Mouse (Mus musculus) hindbrain, embryonic 13.5 days (tissue): ENCODE data around the gene Barhl2. TPM values are rescaled to one million over a fixed set of nuclear protein-coding genes. Genes with fewer than 3 reads are reported as not detected.

Experiments used
- ATAC-seq: fragments of 200-750 bp; cut with Nextera tagmentation; 2 replicates; pipeline ENCODE4 v1.8.0; 2017; ENCODE audit warnings: moderate TSS enrichment; ENCODE audit not compliant: low FRiP score
- H3K27ac ChIP-seq: fragments of 300-500 bp; sonication (generic); 2 replicates; pipeline ENCODE4 v1.5.1; 2015; ENCODE audit warnings: inconsistent platforms, mild to moderate bottlenecking, moderate library complexity
- H3K27me3 ChIP-seq: fragments of 300-500 bp; sonication (generic); 2 replicates; pipeline ENCODE4 v1.6.1; 2015; ENCODE audit warnings: mild to moderate bottlenecking, inconsistent platforms
- H3K36me3 ChIP-seq: fragments of 300-500 bp; sonication (generic); 2 replicates; pipeline ENCODE4 v1.6.1; 2015; ENCODE audit warnings: mild to moderate bottlenecking, inconsistent platforms
- H3K4me1 ChIP-seq: fragments of 300-500 bp; sonication (generic); replicated peaks from 2 replicates; pipeline ENCODE4 v1.6.1; 2015; ENCODE audit warnings: inconsistent platforms
- H3K4me2 ChIP-seq: fragments of 300-500 bp; sonication (generic); 2 replicates; pipeline ENCODE4 v1.6.1; 2015; ENCODE audit warnings: inconsistent platforms, mild to moderate bottlenecking, moderate library complexity
- H3K4me3 ChIP-seq: fragments of 300-500 bp; sonication (generic); 2 replicates; pipeline ENCODE4 v1.5.1; 2015; ENCODE audit warnings: mild to moderate bottlenecking, inconsistent platforms
- H3K9ac ChIP-seq: fragments of 300-500 bp; sonication (generic); 2 replicates; pipeline ENCODE4 v1.6.1; 2015; ENCODE audit warnings: mild to moderate bottlenecking, inconsistent platforms
- H3K9me3 ChIP-seq: fragments of 300-500 bp; sonication (generic); 2 replicates; pipeline ENCODE4 v1.6.1; 2016; ENCODE audit warnings: inconsistent platforms
- WGBS: fragments of 180-500 bp; shearing (Covaris S2); methylation state at CpG from one replicate; pipeline ENCODE4 v1.1.7; 2015; 5-methylcytosine and 5-hydroxymethylcytosine counted together
- polyA plus RNA-seq: library from polyadenylated mRNA; unstranded; fragments of >200 nt; fragmentation: Nextera tagmentation; extraction: Ambion mirVana; gene quantifications from 2 replicates; pipeline ENCODE4 v1.2.1, GENCODE M21; 2015

Gene Barhl2
- polyA plus RNA-seq, 1 experiment from 2014 or later: 1.9 TPM

DNA sequence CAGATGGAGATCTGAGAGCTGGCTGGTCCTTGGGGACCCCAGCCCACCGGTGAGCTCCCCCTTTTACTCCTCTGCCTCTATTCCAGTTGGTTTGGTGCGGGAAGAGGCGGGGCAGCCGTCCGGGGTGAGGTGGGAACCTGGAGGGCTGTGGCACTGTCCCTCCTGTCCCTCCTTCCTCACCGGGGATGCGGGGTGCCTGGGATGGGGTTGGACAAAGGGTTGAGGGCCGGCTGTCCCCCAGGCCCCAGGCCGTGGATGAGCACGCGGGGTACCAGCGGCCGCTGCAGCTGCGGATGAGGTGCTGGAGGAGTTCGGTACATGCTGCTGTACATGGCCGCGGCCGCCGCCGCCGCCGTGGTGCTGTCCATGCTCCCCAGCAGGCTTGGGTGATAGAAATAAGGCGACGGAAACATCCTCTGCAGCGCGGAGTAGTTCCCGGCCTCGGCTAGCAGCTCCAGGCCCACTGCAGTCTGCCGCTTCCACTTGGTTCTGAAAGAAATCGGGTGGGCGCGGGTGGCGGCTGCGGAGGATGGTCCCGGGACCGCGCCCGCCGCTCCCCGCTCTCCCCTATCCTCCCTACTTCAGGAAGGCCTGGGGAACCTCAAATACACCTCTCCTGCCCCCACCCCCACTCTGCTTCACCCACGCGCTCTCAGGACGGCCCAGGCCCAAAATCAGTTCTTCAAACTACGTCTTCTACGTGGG, 4.6 kb downstream of the Barhl2 start:
- Histone ChIP-seq H3K9me3 (no peaks in the 10 kb centered on the region), H3K4me1 (peaks cover 23% of the 10 kb centered on the region), H3K27me3 (peaks cover 90% of the 10 kb centered on the region), H3K4me2 (peak overlapping the region; percentile 27), H3K27ac (peak overlapping the region; percentile 35; the same call in 1 of the 2 replicates), H3K36me3 (no peaks in the 10 kb centered on the region), H3K4me3 (peak overlapping the region; percentile 28), H3K9ac (peak overlapping the region; percentile 39; the same call in 1 of the 2 replicates)
- 0 out of 2 replicates have a peak, but pooled peaks have one; percentile 37 for ATAC-seq
- WGBS: under 1% methylated on average over 45 of the region's 45 CpGs

DNA sequence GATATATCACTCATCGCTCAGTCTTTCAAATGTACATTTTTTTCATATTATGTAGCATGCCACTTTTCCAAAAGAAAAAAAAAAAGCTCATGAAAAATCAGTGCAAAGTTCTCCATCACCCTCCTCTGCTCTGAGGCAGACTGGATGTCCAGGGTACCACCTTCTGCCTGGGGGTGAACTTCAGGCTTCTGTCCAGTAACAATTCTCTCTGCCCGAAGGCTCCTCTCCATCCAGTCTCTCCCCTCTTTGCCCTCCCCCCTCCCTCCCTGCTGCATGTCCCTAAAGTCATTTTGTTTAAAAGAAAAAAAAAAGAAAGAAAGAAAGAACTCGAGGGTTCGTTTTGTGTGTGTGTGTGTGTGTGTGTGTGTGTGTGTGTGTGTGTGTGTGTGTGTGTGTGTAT, 5.3 kb downstream of the Barhl2 start:
- no peak overlapping the region for H3K4me3 ChIP-seq
- H3K9me3 ChIP-seq: no peaks in the 10 kb centered on the region
- no peak overlapping the region for H3K27ac ChIP-seq
- H3K27me3 ChIP-seq: peaks cover 91% of the 10 kb centered on the region
- H3K4me2 ChIP-seq: no peak overlapping the region
- H3K36me3 ChIP-seq: no peaks in the 10 kb centered on the region
- H3K9ac ChIP-seq: no peak overlapping the region
- no peak for ATAC-seq
- WGBS: 3% methylated on average over 4 of the region's 4 CpGs
- peaks cover 20% of the 10 kb centered on the region for H3K4me1 ChIP-seq

DNA sequence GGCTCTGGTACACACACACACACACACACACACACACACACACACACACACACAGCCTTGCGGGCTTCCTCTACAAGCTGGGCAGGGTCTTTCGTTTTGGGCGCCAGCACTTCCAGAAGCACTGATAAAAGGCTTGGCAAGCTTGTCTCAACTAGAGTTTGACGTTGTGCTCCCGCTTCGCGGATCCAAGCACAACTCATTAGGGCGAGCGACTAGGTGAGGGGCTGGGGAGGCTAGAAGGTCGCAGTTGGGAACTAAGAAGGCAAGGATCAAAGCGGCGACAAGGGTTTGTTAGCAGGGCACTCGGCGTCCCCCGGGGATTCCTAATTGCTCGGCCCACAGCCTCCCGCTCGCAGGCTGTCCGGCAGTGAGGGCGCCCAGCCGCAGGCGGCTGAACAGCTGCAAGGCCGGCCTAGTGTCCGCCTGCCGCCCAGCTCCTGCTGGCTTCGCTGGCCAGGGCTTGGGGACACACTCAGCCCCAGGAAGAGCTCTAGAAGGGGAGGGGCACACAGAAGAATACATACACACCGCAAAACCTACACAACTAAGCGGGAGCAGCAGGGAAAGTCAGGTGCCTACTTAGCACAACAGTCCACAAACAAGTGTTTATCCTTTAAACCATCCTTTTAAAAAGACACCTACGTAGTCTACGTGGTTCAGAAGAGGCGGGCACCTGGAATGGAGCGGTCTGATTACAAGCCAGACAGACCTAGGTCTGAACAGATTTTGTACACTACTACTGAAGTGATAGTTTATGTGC, 6.1 kb downstream of the Barhl2 start:
- Histone ChIP-seq H3K27me3 (peaks cover 92% of the 10 kb centered on the region), H3K9me3 (no peaks in the 10 kb centered on the region), H3K9ac (no peak overlapping the region), H3K27ac (no peak overlapping the region), H3K4me1 (peaks cover 16% of the 10 kb centered on the region), H3K4me2 (no peak overlapping the region), H3K4me3 (peak overlapping the region; percentile 15; the same call in 1 of the 2 replicates), H3K36me3 (no peaks in the 10 kb centered on the region)
- no peak for ATAC-seq
- under 1% methylated on average over 32 of the region's 32 CpGs for WGBS

DNA sequence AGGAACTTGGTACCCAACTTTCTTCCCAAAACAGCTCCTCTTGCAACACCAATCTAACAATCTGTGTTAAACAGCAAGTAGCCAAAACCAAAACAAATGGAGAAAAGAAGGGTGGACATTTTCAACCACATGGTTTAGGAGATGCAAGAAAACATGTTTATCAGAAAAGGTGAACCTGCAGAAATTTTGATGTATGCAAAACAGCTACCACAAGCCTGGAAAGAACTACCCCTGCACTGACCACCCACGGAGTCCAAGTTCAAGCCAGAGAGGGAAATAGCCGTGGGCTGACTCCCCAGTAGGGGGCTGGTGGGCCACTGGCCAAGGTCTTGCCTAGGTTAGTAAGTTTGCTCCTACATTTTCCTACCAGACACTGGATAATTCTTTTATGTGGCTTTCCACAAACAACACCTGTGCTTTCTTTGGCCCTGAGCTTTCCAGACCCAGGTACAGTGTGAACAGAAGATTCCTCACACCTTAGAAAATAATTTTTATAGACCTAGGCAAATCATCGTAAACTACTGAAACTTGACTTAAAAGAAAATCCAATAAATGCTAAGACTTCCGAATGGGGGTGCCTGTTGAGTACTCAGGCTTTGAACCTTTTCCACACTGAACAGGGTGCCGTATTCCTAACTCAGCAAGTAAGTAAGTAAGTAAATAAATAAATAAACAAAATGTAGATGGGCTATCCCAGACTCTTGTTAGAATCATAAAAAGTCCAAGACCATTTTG, 7.4 kb downstream of the Barhl2 start:
- no peak overlapping the region for H3K27ac ChIP-seq
- H3K4me3 ChIP-seq: no peak overlapping the region
- peaks cover 16% of the 10 kb centered on the region for H3K4me1 ChIP-seq
- peaks cover 97% of the 10 kb centered on the region for H3K27me3 ChIP-seq
- no peak overlapping the region for H3K4me2 ChIP-seq
- no peaks in the 10 kb centered on the region for H3K9me3 ChIP-seq
- H3K36me3 ChIP-seq: no peaks in the 10 kb centered on the region
- no peak for ATAC-seq
- WGBS: 12% methylated on average over 5 of the region's 5 CpGs
- H3K9ac ChIP-seq: no peak overlapping the region

DNA sequence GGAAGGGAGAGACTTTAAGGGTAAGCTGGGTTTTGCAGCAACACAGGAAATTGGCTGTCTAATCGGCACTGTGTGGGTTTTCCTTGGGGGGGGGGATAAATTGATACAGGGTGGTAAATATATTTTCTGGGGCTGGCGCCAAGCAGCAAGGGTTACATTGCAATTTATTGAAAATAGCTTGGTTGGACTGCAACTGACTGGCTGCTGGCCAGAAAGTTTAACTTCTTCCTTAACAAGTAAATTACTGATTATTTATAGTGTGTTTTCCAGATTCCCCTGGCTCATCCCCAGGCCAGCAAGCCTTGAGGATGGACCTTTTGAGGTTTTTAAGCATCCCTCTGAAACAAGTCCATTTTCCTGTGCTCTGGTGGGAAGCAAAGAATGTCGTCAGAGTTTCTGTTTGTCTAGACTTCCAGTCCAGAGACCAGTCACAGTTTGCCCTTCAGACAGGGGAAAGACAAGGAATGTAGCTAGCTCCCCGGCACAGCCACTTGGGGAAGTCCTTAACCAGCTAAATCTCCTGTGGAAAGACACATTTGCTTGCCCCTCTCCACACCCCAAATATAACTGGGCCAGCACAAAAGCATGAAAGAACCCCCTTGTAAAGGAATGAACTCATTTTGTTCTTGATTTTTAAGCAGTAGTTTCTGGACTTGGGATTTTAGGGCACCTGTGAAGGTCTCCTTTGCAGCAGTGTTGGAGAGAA, 8.1 kb downstream of the Barhl2 start:
- H3K4me2 ChIP-seq: no peak overlapping the region
- H3K4me3 ChIP-seq: no peak overlapping the region
- no peaks in the 10 kb centered on the region for H3K36me3 ChIP-seq
- no peak overlapping the region for H3K9ac ChIP-seq
- H3K27ac ChIP-seq: no peak overlapping the region
- H3K27me3 ChIP-seq: peaks cover 97% of the 10 kb centered on the region
- no peak for ATAC-seq
- 10% methylated on average over 4 of the region's 4 CpGs for WGBS
- H3K9me3 ChIP-seq: no peaks in the 10 kb centered on the region
- H3K4me1 ChIP-seq: peaks cover 16% of the 10 kb centered on the region

DNA sequence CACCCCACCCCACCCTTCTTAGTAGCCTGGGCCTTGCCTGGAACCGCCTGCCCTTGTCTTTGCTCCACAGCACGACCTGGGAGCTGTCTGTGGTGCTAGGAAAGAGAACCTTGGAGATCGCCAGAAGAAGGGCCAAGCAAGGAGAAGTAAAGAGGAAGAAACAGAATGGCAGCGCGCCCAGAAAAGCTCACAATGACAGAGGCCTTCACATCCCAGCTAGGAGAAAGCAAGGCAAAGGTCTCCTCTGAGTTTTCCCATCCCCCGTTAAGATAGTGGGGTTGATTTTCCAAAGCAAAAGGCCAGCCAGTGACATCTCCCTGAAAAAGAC, 9.2 kb downstream of the Barhl2 start:
- H3K4me1 ChIP-seq: peaks cover 16% of the 10 kb centered on the region
- 0% methylated on average over 6 of the region's 6 CpGs for WGBS
- H3K9ac ChIP-seq: no peak overlapping the region
- no peak overlapping the region for H3K4me2 ChIP-seq
- no peaks in the 10 kb centered on the region for H3K36me3 ChIP-seq
- no peaks in the 10 kb centered on the region for H3K9me3 ChIP-seq
- H3K27ac ChIP-seq: no peak overlapping the region
- ATAC-seq: no peak
- H3K27me3 ChIP-seq: peaks cover 95% of the 10 kb centered on the region
- no peak overlapping the region for H3K4me3 ChIP-seq

DNA sequence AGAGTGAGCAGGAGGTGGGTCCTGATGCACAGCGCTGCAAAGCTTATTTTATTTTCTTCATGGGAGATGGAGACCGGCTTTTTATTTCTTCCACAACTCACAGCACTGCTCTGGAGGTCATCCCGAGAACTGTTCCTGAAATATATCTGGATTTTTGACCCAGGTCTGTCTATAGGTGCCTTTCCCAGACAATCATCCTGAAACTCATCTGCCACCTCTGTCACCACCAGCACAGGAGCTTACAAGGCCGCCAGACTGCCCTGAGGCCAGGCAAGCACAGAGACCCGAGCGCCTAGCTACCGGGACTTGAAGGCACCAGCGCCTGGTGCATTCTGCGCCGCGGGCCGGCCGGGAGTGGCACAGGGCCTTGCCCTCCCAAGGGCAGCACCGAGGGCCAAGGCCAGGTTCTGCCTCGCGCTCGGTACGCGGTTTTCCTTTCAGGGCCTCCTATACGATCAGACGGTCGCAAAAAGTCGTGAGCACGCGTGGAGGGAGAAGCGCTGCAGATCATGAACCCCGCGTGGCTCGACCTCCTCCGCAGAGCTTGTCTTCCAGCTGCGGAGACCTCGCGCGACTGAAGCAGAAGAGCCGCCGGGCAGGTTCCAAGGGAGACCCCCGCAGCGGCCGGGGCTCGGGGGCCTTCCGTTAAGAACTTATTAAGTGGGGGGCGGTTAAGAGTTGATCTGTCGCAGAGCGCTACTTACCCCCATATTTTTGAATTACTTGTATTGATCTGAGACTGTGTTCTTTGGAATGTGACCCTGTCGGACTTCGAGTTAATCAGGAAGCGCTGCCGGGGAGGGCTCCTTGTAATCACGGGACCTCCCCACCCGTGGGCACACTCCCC, 9.8 kb downstream of the Barhl2 start:
- 2% methylated on average over 50 of the region's 50 CpGs for WGBS
- Histone ChIP-seq H3K36me3 (no peaks in the 10 kb centered on the region), H3K9ac (no peak overlapping the region), H3K4me2 (0 out of 2 replicates have a peak overlapping the region, but pooled peaks have one; percentile 13), H3K27me3 (peaks cover 93% of the 10 kb centered on the region), H3K9me3 (no peaks in the 10 kb centered on the region), H3K4me3 (peak overlapping the region; percentile 12), H3K4me1 (peaks cover 11% of the 10 kb centered on the region), H3K27ac (no peak overlapping the region)
- ATAC-seq: 0 out of 2 replicates have a peak, but pooled peaks have one; percentile 26

DNA sequence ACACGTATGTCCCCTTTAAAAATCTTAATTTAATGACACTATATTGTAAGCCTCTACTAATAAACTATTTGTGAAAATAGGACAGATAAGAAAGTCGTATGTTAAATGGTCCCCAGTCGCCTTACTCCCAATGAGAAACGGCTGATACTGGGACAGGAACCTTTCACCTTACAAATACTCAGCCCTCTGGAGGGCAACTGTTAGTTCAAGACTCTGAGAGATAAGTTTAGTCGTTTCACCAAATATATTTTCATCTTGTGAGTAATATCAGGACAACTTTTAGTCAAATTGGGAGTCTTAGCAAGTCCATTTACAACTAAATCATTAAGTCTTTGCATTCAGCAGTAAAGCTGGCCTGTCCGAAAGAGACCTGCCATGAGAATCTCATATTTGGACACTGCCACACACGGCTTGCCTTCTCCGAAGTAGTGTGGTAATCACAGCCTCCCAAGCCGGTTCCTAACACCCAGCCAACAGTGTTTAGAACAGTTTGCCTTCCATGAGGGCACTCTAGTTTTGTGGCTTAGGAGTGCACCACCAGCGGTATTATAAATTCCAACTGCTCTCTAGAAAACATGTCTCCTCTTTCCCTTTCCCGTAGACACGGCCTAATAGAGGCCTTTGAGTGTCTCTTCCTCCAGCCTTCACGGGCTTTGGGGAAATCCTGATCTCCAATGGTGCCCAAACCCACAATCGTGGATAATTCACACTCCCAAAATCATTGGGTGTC, 10.7 kb downstream of the Barhl2 start:
- WGBS: 33% methylated on average over 14 of the region's 14 CpGs

DNA sequence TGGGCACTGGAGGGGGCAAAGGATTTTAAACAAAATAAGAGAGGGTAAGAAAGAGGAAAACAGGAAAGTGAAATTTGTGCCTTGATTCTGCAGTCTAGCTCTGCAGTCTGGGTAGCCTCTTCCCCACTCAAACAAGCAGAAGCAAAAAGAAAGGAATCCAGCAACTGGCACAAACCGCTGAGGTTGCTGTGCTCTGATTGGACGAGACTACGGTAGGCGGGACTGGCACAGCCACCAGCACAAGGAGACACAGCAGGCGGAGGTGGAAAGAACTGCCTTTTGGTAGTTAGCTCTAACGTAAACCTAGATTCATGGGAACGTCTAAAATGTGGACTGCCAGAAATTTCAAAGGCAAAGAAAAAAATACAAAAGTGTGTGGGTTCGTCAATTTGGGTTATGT, 11.4 kb downstream of the Barhl2 start:
- ATAC-seq: peak; percentile 66; the same call in 1 of the 2 replicates
- no peak overlapping the region for H3K4me3 ChIP-seq
- peaks cover 84% of the 10 kb centered on the region for H3K27me3 ChIP-seq
- H3K4me1 ChIP-seq: peaks cover 5% of the 10 kb centered on the region
- no peak overlapping the region for H3K9ac ChIP-seq
- 2% methylated on average over 8 of the region's 8 CpGs for WGBS
- H3K27ac ChIP-seq: no peak overlapping the region
- no peaks in the 10 kb centered on the region for H3K9me3 ChIP-seq
- H3K4me2 ChIP-seq: no peak overlapping the region
- H3K36me3 ChIP-seq: no peaks in the 10 kb centered on the region

More for the DNA sequence above, 10.7 kb downstream of the Barhl2 start:
- no peak overlapping the region for H3K4me3 ChIP-seq
- no peaks in the 10 kb centered on the region for H3K9me3 ChIP-seq
- H3K36me3 ChIP-seq: no peaks in the 10 kb centered on the region
- H3K4me2 ChIP-seq: no peak overlapping the region
- H3K27me3 ChIP-seq: peaks cover 90% of the 10 kb centered on the region
- ATAC-seq: no peak
- H3K9ac ChIP-seq: no peak overlapping the region
- H3K27ac ChIP-seq: no peak overlapping the region
- peaks cover 9% of the 10 kb centered on the region for H3K4me1 ChIP-seq

DNA sequence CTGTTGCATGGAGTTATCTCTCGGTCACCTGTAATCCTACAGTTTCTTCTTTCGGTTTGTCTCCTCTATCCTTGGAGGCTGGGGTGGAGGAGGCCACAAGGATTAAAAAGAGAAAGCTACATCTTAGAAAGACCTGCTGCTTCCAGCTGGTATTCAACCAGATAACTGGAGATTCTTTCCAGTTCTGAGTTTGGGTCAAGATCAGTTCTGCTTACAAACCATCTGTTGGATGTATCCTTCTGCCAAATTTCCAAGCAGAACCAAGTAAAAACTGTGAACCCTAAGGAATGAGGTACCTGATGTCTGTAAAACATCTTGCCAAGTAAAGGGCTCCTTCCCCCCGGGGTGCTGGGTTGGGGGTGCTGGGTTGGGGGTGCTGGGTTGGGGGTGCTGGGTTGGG, 12.3 kb downstream of the Barhl2 start:
- no peak for ATAC-seq
- no peaks in the 10 kb centered on the region for H3K9me3 ChIP-seq
- 81% methylated on average over 3 of the region's 3 CpGs for WGBS
- no peak overlapping the region for H3K9ac ChIP-seq
- H3K27me3 ChIP-seq: peaks cover 75% of the 10 kb centered on the region
- H3K4me2 ChIP-seq: no peak overlapping the region
- no peaks in the 10 kb centered on the region for H3K36me3 ChIP-seq
- H3K27ac ChIP-seq: no peak overlapping the region
- H3K4me1 ChIP-seq: peaks cover 5% of the 10 kb centered on the region
- H3K4me3 ChIP-seq: no peak overlapping the region

DNA sequence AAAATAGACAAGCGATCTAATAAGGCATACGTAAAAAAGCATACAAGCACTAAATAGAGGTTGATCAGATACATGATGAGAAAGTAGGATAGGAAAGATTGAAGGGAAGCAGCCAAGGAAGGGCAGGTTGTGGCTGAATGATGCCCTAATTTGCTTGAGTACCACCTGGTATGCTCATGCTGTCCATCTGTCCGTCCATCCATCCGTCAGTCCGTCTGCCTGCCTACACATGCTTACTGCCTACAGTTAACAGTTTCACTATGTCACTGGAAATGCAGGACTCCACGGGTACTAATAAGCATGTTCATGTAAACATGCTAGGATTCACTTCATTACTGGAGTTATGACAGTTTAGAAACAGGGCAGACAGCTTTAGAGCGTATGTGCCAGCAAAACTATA, 19.1 kb downstream of the Barhl2 start:
- H3K4me2 ChIP-seq: no peak overlapping the region
- WGBS: 91% methylated on average over 7 of the region's 7 CpGs
- H3K36me3 ChIP-seq: no peaks in the 10 kb centered on the region
- peaks cover 9% of the 10 kb centered on the region; the same call in 1 of the 2 replicates for H3K27me3 ChIP-seq
- no peak overlapping the region for H3K9ac ChIP-seq
- H3K9me3 ChIP-seq: no peaks in the 10 kb centered on the region
- no peak for ATAC-seq
- no peaks in the 10 kb centered on the region for H3K4me1 ChIP-seq
- no peak overlapping the region for H3K4me3 ChIP-seq
- H3K27ac ChIP-seq: no peak overlapping the region
